Mouse (Mus musculus): ENCODE results near the gene Mvb12a.
A peak's percentile ranks its signal among the peaks of the same experiment; 100 is the strongest.

DNA sequence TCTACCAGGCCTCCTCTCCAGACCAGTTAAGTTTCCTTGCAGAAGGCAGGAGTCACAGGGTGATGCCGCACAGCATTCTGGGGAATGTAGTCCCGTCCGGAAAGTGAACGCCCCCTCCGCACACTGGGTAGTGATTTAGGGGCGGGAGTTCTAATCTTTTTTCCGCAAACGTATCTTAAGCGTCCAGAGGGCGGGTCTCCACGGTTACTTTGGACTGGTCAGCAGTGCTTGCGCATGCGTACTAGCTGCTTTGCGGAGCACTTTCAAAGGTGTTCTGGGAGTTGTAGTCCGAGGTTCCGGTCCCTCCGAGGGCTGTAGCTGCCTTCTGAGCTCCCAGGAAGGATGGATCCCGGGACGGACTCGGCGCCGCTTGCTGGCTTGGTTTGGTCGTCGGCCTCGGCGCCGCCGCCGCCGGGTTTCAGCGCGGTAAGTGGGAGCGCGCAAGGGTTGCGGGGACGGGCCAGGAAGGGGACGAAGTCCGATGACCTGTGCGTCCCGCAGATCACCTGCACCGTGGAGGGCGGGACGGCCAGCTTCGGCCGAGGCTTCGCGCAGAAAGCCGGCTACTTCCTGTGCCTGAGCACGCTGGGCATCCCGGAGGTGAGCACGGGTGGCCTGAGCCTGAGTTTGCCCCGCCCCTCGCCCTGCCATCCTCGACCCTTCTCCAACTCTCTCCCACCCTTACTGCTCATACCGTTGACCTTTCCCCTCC, at the start of gene Mvb12a:
- TF ChIP-seq CTCF (IDR thresholded peaks at IDR 0.05; ENCODE audit: insufficient read depth, low read depth, low read length) (no peak), POLR2A (IDR thresholded peaks at IDR 0.05; ENCODE audit: insufficient read depth, low read depth, low read length) (0 out of 2 replicates have a peak, but pooled peaks have one; percentile 23)

Measured in olfactory bulb, adult 2 months (tissue).